Mouse (Mus musculus): ENCODE data around the gene Cyb5r1. TPM values are rescaled to one million over a fixed set of nuclear protein-coding genes. Genes with fewer than 3 reads are reported as not detected.
A peak's percentile ranks its signal among the peaks of the same experiment; 100 is the strongest.
"Not testable (repeated sequence)": the region's sequence is repeated elsewhere in the genome, so short reads cannot be mapped to it uniquely, and the experiment has no call there.

Gene Cyb5r1
- polyA plus RNA-seq, 1 experiment from 2014 or later = 31.5 TPM

GRCm38 (mm10) chr1:134419176-134419575 lies 13.8 kb downstream of the Cyb5r1 start:
- peaks cover 40% of the 10 kb centered on the region for H3K4me1 ChIP-seq (ENCODE audit: control insufficient read depth, insufficient read depth, low read length)
- no peaks in the 10 kb centered on the region for H3K9me3 ChIP-seq (ENCODE audit: control insufficient read depth, low read length)
- 48% methylated on average over 1 of the region's 1 CpGs for WGBS
- no peak overlapping the region for H3K4me3 ChIP-seq (ENCODE audit: low read depth, low read length)
- no peak overlapping the region for H3K9ac ChIP-seq (ENCODE audit: low read depth, low read length)
- H3K36me3 ChIP-seq (ENCODE audit: control insufficient read depth, insufficient read depth, low read length) = peaks cover 14% of the 10 kb centered on the region
- no peaks in the 10 kb centered on the region for H3K27me3 ChIP-seq (replicated peaks; ENCODE audit: control insufficient read depth, insufficient read depth, low read length)
- DNase-seq (ENCODE audit: low spot score) (no peak), ATAC-seq (ENCODE audit: low read depth) (no peak)
- 0 out of 2 replicates have a peak overlapping the region, but pooled peaks have one; percentile 48 for H3K27ac ChIP-seq (replicated peaks; ENCODE audit: low read depth, low read length)
- no peak overlapping the region for H3K4me2 ChIP-seq (ENCODE audit: low read depth, low read length)

DNA sequence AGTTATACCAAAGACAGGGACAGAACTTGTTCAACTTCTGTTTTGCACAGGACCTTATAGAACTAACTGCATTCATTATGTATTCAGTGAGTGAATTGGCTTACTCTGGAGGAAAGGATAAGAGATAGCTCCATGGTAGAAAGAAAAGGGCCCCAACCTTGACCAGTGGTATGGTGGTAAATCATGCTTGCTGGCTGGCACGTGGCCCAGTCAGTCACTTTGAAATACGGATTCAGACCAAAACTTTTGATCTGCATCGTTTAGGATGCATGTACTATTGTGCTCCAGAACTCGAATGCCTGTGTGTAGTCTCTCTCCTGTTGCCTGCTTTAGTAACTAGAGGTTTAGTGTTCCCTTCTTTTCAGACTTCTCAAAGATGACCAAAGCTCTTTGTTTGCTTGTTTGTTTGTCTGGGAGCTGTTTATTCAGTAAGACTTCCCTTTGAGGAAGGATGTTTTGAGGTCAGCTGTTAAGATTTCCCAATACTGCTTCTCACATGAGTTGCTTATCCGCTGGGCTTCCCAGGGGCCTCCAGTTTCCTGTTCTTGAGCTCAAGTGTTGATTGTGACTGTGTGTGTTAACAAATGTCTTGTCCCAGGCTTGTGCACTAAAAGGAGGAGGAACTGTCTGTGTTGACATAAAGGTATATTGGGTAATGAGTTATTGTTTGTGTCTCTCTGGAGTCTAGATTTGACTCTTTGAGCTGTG lies 14.5 kb downstream of the Cyb5r1 start:
- Histone ChIP-seq H3K4me2 (ENCODE audit: low read depth, low read length) (no peak overlapping the region), H3K27me3 (replicated peaks; ENCODE audit: control insufficient read depth, insufficient read depth, low read length) (no peaks in the 10 kb centered on the region), H3K4me3 (ENCODE audit: low read depth, low read length) (no peak overlapping the region), H3K9ac (ENCODE audit: low read depth, low read length) (no peak overlapping the region), H3K36me3 (ENCODE audit: control insufficient read depth, insufficient read depth, low read length) (peaks cover 22% of the 10 kb centered on the region), H3K4me1 (ENCODE audit: control insufficient read depth, insufficient read depth, low read length) (peaks cover 34% of the 10 kb centered on the region), H3K27ac (replicated peaks; ENCODE audit: low read depth, low read length) (peak overlapping the region; percentile 48; the same call in 1 of the 2 replicates), H3K9me3 (ENCODE audit: control insufficient read depth, low read length) (no peaks in the 10 kb centered on the region)
- no peak for ATAC-seq (ENCODE audit: low read depth)
- WGBS = 65% methylated on average over 5 of the region's 5 CpGs
- peak; percentile 41 for DNase-seq (ENCODE audit: low spot score)

DNA sequence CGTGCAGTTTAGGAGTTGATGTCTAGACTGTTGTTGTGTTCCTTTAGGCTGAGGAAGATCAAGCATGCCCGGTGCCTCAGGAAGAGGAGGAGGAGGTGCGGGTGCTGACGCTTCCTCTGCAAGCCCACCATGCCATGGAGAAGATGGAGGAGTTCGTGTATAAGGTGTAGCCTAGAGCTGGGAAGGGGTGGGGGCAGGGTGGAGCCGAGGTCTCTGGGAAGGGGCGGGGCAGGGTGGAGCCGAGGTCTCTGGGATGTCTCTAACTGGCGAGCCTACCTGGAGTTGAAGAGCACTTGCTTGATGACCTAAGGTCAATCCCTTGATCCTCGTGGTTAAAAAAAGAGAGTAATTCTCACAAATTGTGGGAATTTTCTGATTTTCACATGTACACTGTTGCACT lies 18.6 kb downstream of the Cyb5r1 start:
- Histone ChIP-seq H3K4me2 (ENCODE audit: low read depth, low read length) (no peak overlapping the region), H3K9me3 (ENCODE audit: control insufficient read depth, low read length) (no peaks in the 10 kb centered on the region), H3K27me3 (replicated peaks; ENCODE audit: control insufficient read depth, insufficient read depth, low read length) (no peaks in the 10 kb centered on the region), H3K4me3 (ENCODE audit: low read depth, low read length) (no peak overlapping the region), H3K4me1 (ENCODE audit: control insufficient read depth, insufficient read depth, low read length) (peaks cover 11% of the 10 kb centered on the region), H3K27ac (replicated peaks; ENCODE audit: low read depth, low read length) (no peak overlapping the region), H3K9ac (ENCODE audit: low read depth, low read length) (no peak overlapping the region), H3K36me3 (ENCODE audit: control insufficient read depth, insufficient read depth, low read length) (peaks cover 62% of the 10 kb centered on the region)
- WGBS = 73% methylated on average over 10 of the region's 10 CpGs
- ATAC-seq (ENCODE audit: low read depth) = no peak
- DNase-seq (ENCODE audit: low spot score) = no peak

GRCm38 (mm10) chr1:134426289-134426688 lies 20.9 kb downstream of the Cyb5r1 start:
- H3K9me3 ChIP-seq (ENCODE audit: control insufficient read depth, low read length) = no peaks in the 10 kb centered on the region
- H3K4me3 ChIP-seq (ENCODE audit: low read depth, low read length) = no peak overlapping the region
- ATAC-seq (ENCODE audit: low read depth) = no peak
- peaks cover 85% of the 10 kb centered on the region for H3K36me3 ChIP-seq (ENCODE audit: control insufficient read depth, insufficient read depth, low read length)
- no peaks in the 10 kb centered on the region for H3K27me3 ChIP-seq (replicated peaks; ENCODE audit: control insufficient read depth, insufficient read depth, low read length)
- no peak overlapping the region for H3K27ac ChIP-seq (replicated peaks; ENCODE audit: low read depth, low read length)
- no peak for DNase-seq (ENCODE audit: low spot score)
- 85% methylated on average over 5 of the region's 5 CpGs for WGBS
- no peak overlapping the region for H3K4me2 ChIP-seq (ENCODE audit: low read depth, low read length)
- no peaks in the 10 kb centered on the region for H3K4me1 ChIP-seq (ENCODE audit: control insufficient read depth, insufficient read depth, low read length)
- H3K9ac ChIP-seq (ENCODE audit: low read depth, low read length) = no peak overlapping the region

- no peak overlapping the region for H3K27ac ChIP-seq (replicated peaks; ENCODE audit: low read depth, low read length)
- H3K9me3 ChIP-seq (ENCODE audit: control insufficient read depth, low read length) = no peaks in the 10 kb centered on the region
- peak; percentile 12 for DNase-seq (ENCODE audit: low spot score)
- H3K4me1 ChIP-seq (ENCODE audit: control insufficient read depth, insufficient read depth, low read length) = no peaks in the 10 kb centered on the region
- H3K27me3 ChIP-seq (replicated peaks; ENCODE audit: control insufficient read depth, insufficient read depth, low read length) = no peaks in the 10 kb centered on the region
- H3K4me2 ChIP-seq (ENCODE audit: low read depth, low read length) = no peak overlapping the region
- 80% methylated on average over 10 of the region's 10 CpGs for WGBS
- ATAC-seq (ENCODE audit: low read depth) = no peak
- no peak overlapping the region for H3K4me3 ChIP-seq (ENCODE audit: low read depth, low read length)
- H3K36me3 ChIP-seq (ENCODE audit: control insufficient read depth, insufficient read depth, low read length) = peaks cover 48% of the 10 kb centered on the region
- H3K9ac ChIP-seq (ENCODE audit: low read depth, low read length) = no peak overlapping the region
Observed at GRCm38 (mm10) chr1:134433002-134433401, 27.6 kb downstream of the Cyb5r1 start.

GRCm38 (mm10) chr1:134433473-134433872 lies 28.1 kb downstream of the Cyb5r1 start:
- Histone ChIP-seq H3K9ac (ENCODE audit: low read depth, low read length) (no peak overlapping the region), H3K4me2 (ENCODE audit: low read depth, low read length) (no peak overlapping the region), H3K4me3 (ENCODE audit: low read depth, low read length) (no peak overlapping the region), H3K27ac (replicated peaks; ENCODE audit: low read depth, low read length) (no peak overlapping the region), H3K27me3 (replicated peaks; ENCODE audit: control insufficient read depth, insufficient read depth, low read length) (no peaks in the 10 kb centered on the region), H3K9me3 (ENCODE audit: control insufficient read depth, low read length) (no peaks in the 10 kb centered on the region), H3K4me1 (ENCODE audit: control insufficient read depth, insufficient read depth, low read length) (no peaks in the 10 kb centered on the region), H3K36me3 (ENCODE audit: control insufficient read depth, insufficient read depth, low read length) (peaks cover 43% of the 10 kb centered on the region)
- no peak for DNase-seq (ENCODE audit: low spot score)
- 87% methylated on average over 4 of the region's 4 CpGs for WGBS
- ATAC-seq (ENCODE audit: low read depth) = no peak

- H3K9ac ChIP-seq (ENCODE audit: low read depth, low read length) = no peak overlapping the region
- no peaks in the 10 kb centered on the region for H3K27me3 ChIP-seq (replicated peaks; ENCODE audit: control insufficient read depth, insufficient read depth, low read length)
- H3K9me3 ChIP-seq (ENCODE audit: control insufficient read depth, low read length) = no peaks in the 10 kb centered on the region
- no peak overlapping the region for H3K4me3 ChIP-seq (ENCODE audit: low read depth, low read length)
- H3K4me2 ChIP-seq (ENCODE audit: low read depth, low read length) = no peak overlapping the region
- H3K27ac ChIP-seq (replicated peaks; ENCODE audit: low read depth, low read length) = no peak overlapping the region
- H3K36me3 ChIP-seq (ENCODE audit: control insufficient read depth, insufficient read depth, low read length) = peaks cover 24% of the 10 kb centered on the region
- ATAC-seq (ENCODE audit: low read depth) = no peak
- H3K4me1 ChIP-seq (ENCODE audit: control insufficient read depth, insufficient read depth, low read length) = no peaks in the 10 kb centered on the region
- WGBS = 30% methylated on average over 4 of the region's 4 CpGs
- no peak for DNase-seq (ENCODE audit: low spot score)
Observed at GRCm38 (mm10) chr1:134435414-134435813, 30.1 kb downstream of the Cyb5r1 start.

GRCm38 (mm10) chr1:134440437-134440836 lies 35.1 kb downstream of the Cyb5r1 start:
- Histone ChIP-seq H3K9ac (ENCODE audit: low read depth, low read length) (no peak overlapping the region), H3K27ac (replicated peaks; ENCODE audit: low read depth, low read length) (no peak overlapping the region), H3K36me3 (ENCODE audit: control insufficient read depth, insufficient read depth, low read length) (no peaks in the 10 kb centered on the region), H3K27me3 (replicated peaks; ENCODE audit: control insufficient read depth, insufficient read depth, low read length) (no peaks in the 10 kb centered on the region), H3K9me3 (ENCODE audit: control insufficient read depth, low read length) (no peaks in the 10 kb centered on the region), H3K4me1 (ENCODE audit: control insufficient read depth, insufficient read depth, low read length) (no peaks in the 10 kb centered on the region), H3K4me3 (ENCODE audit: low read depth, low read length) (no peak overlapping the region), H3K4me2 (ENCODE audit: low read depth, low read length) (no peak overlapping the region)
- DNase-seq (ENCODE audit: low spot score) (no peak), ATAC-seq (ENCODE audit: low read depth) (no peak)
- WGBS = 85% methylated on average over 6 of the region's 6 CpGs

GRCm38 (mm10) chr1:134441737-134442136 lies 36.4 kb downstream of the Cyb5r1 start:
- not testable (repeated sequence) for H3K36me3 ChIP-seq (ENCODE audit: control insufficient read depth, insufficient read depth, low read length); DNase-seq (ENCODE audit: low spot score); H3K9ac ChIP-seq (ENCODE audit: low read depth, low read length); H3K4me2 ChIP-seq (ENCODE audit: low read depth, low read length); H3K27me3 ChIP-seq (replicated peaks; ENCODE audit: control insufficient read depth, insufficient read depth, low read length); H3K4me3 ChIP-seq (ENCODE audit: low read depth, low read length); H3K27ac ChIP-seq (replicated peaks; ENCODE audit: low read depth, low read length); ATAC-seq (ENCODE audit: low read depth); H3K9me3 ChIP-seq (ENCODE audit: control insufficient read depth, low read length); H3K4me1 ChIP-seq (ENCODE audit: control insufficient read depth, insufficient read depth, low read length)
- 88% methylated on average over 6 of the region's 10 CpGs for WGBS
